Mouse (Mus musculus): ENCODE results near the gene Gpn3. TPM values are rescaled to one million over a fixed set of nuclear protein-coding genes. Genes with fewer than 3 reads are reported as not detected.

The Gpn3 gene
- polyA plus RNA-seq, 1 experiment from 2014 or later = 42.7 TPM

- Histone ChIP-seq H3K4me2 (ENCODE audit: low read length) (peak overlapping the region; percentile 97), H3K36me3 (ENCODE audit: control insufficient read depth, insufficient read depth, low read length) (no peaks in the 10 kb centered on the region), H3K9me3 (replicated peaks; ENCODE audit: control insufficient read depth, low read length, poor library complexity, severe bottlenecking) (no peaks in the 10 kb centered on the region), H3K27me3 (ENCODE audit: control insufficient read depth, insufficient read depth, low read depth, low read length) (no peaks in the 10 kb centered on the region), H3K27ac (ENCODE audit: low read length) (peak overlapping the region; percentile 98), H3K9ac (ENCODE audit: low read depth, low read length) (peak overlapping the region; percentile 95), H3K4me3 (ENCODE audit: low read depth, low read length) (peak overlapping the region; percentile 99), H3K4me1 (ENCODE audit: control insufficient read depth, insufficient read depth, low read length) (peaks cover 19% of the 10 kb centered on the region)
- peak; percentile 93 for ATAC-seq
- WGBS = under 1% methylated on average over 72 of the region's 73 CpGs
These were observed 50.6 kb downstream of the Gpn3 start for GRCm38 (mm10) chr5:122422071-122422964.

DNA sequence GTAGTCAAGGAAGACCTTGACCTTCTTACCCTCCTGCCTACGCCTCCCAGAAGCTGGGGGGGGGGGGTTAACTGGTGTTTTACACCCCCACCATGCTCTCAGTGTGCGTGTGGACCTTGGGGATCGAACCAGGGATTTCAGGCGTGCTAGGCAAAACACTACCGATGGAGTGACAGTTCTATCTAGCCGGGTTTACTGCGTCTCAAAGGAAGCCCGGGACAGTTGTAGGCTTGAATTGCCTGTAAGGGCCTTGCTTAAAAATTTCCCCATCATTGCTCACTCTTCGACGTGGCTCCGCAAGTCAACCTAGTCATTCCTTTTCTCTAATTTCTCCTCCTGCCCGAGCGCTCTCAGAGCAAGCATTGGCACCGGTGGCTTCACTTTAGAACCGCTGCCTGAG, 51.4 kb downstream of the Gpn3 start:
- peaks cover 2% of the 10 kb centered on the region for H3K36me3 ChIP-seq (ENCODE audit: control insufficient read depth, insufficient read depth, low read length)
- ATAC-seq = no peak
- no peaks in the 10 kb centered on the region for H3K9me3 ChIP-seq (replicated peaks; ENCODE audit: control insufficient read depth, low read length, poor library complexity, severe bottlenecking)
- 32% methylated on average over 15 of the region's 15 CpGs for WGBS
- peak overlapping the region; percentile 95 for H3K9ac ChIP-seq (ENCODE audit: low read depth, low read length)
- peaks cover 19% of the 10 kb centered on the region for H3K4me1 ChIP-seq (ENCODE audit: control insufficient read depth, insufficient read depth, low read length)
- peak overlapping the region; percentile 99 for H3K4me3 ChIP-seq (ENCODE audit: low read depth, low read length)
- no peaks in the 10 kb centered on the region for H3K27me3 ChIP-seq (ENCODE audit: control insufficient read depth, insufficient read depth, low read depth, low read length)
- H3K27ac ChIP-seq (ENCODE audit: low read length) = no peak overlapping the region
- peak overlapping the region; percentile 97 for H3K4me2 ChIP-seq (ENCODE audit: low read length)

DNA sequence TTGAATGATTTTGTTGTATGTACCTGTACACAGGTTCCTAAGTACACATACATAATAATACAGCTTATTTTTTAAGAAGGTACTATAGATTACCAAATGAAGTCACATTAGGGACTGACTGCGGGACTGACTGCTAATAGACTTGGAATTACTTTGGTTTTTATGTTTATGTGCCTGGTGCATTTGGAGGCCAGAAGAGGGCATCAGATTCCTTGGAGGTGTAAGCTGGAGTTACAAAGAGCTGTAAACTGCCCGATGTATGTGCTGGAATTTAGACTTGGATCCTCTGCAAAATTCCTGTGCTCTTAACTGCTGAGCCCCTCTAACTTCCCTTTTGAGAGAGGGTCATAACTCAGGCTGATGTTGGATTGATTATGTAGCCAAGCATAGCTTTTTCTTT, 53.9 kb downstream of the Gpn3 start:
- H3K4me2 ChIP-seq (ENCODE audit: low read length) = no peak overlapping the region
- peaks cover 18% of the 10 kb centered on the region for H3K36me3 ChIP-seq (ENCODE audit: control insufficient read depth, insufficient read depth, low read length)
- no peaks in the 10 kb centered on the region for H3K9me3 ChIP-seq (replicated peaks; ENCODE audit: control insufficient read depth, low read length, poor library complexity, severe bottlenecking)
- H3K4me3 ChIP-seq (ENCODE audit: low read depth, low read length) = no peak overlapping the region
- 92% methylated on average over 2 of the region's 2 CpGs for WGBS
- H3K9ac ChIP-seq (ENCODE audit: low read depth, low read length) = no peak overlapping the region
- no peak overlapping the region for H3K27ac ChIP-seq (ENCODE audit: low read length)
- no peak for ATAC-seq
- no peaks in the 10 kb centered on the region for H3K27me3 ChIP-seq (ENCODE audit: control insufficient read depth, insufficient read depth, low read depth, low read length)
- peaks cover 19% of the 10 kb centered on the region for H3K4me1 ChIP-seq (ENCODE audit: control insufficient read depth, insufficient read depth, low read length)

DNA sequence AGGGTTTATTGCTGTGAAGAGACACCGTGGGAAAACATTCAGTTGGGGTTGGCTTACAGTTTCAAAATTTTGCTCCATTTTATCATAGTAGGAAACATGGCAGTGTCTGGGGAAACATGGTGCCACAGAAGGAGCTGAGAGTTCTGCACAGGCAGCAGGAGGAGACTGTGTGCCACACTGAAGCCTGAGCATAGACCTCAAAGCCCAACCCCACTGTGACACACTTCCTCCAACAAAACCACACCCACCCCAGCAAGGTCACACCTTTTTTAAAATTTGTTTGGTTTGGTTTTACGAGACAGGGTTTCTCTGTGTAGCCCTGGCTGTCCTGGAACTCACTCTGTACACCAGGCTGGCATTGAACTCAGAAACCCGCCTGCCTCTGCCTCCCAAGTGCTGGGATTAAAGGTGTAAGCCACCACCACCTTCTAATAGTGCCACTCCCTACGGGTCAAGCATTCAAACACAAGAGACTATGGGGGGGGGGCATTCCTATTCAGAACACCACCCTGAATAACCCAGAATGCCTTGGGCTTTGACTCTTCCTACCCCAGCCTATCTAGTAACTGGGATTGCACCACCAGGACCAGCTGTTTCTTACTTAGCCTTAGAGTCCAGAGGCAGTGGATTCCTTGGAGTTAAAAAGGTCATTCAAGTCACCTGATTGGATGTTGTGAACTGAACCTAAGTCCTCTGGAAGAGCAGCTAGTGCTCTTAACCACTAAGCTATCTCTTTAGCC, 58.5 kb downstream of the Gpn3 start:
- no peaks in the 10 kb centered on the region for H3K9me3 ChIP-seq (replicated peaks; ENCODE audit: control insufficient read depth, low read length, poor library complexity, severe bottlenecking)
- no peaks in the 10 kb centered on the region for H3K27me3 ChIP-seq (ENCODE audit: control insufficient read depth, insufficient read depth, low read depth, low read length)
- no peak overlapping the region for H3K27ac ChIP-seq (ENCODE audit: low read length)
- WGBS = 92% methylated on average over 4 of the region's 4 CpGs
- ATAC-seq = no peak
- no peak overlapping the region for H3K4me2 ChIP-seq (ENCODE audit: low read length)
- no peaks in the 10 kb centered on the region for H3K4me1 ChIP-seq (ENCODE audit: control insufficient read depth, insufficient read depth, low read length)
- peaks cover 36% of the 10 kb centered on the region for H3K36me3 ChIP-seq (ENCODE audit: control insufficient read depth, insufficient read depth, low read length)
- no peak overlapping the region for H3K4me3 ChIP-seq (ENCODE audit: low read depth, low read length)
- no peak overlapping the region for H3K9ac ChIP-seq (ENCODE audit: low read depth, low read length)

- WGBS = 95% methylated on average over 8 of the region's 8 CpGs
- no peak for ATAC-seq
- H3K36me3 ChIP-seq (ENCODE audit: control insufficient read depth, insufficient read depth, low read length) = peaks cover 40% of the 10 kb centered on the region
These were observed 59.5 kb downstream of the Gpn3 start for GRCm38 (mm10) chr5:122431221-122431620.

More at GRCm38 (mm10) chr5:122431221-122431620, 59.5 kb downstream of the Gpn3 start:
- Histone ChIP-seq H3K27me3 (ENCODE audit: control insufficient read depth, insufficient read depth, low read depth, low read length) (no peaks in the 10 kb centered on the region), H3K9ac (ENCODE audit: low read depth, low read length) (no peak overlapping the region), H3K4me2 (ENCODE audit: low read length) (no peak overlapping the region), H3K27ac (ENCODE audit: low read length) (no peak overlapping the region), H3K9me3 (replicated peaks; ENCODE audit: control insufficient read depth, low read length, poor library complexity, severe bottlenecking) (no peaks in the 10 kb centered on the region), H3K4me3 (ENCODE audit: low read depth, low read length) (no peak overlapping the region), H3K4me1 (ENCODE audit: control insufficient read depth, insufficient read depth, low read length) (no peaks in the 10 kb centered on the region)

Other genes starting within 250 kb of the Gpn3 start
- 0.24 and 0.25 TPM in 2 replicates for gene Ccdc63, start 231.1 kb upstream of the Gpn3 start, polyA plus RNA-seq (2015; fragmentation: Nextera tagmentation; extraction: Ambion mirVana)
- 188 and 193 TPM in 2 replicates for gene Ppp1cc, start 213.6 kb upstream of the Gpn3 start, polyA plus RNA-seq (2015; fragmentation: Nextera tagmentation; extraction: Ambion mirVana)
- gene Hvcn1, start 165.1 kb upstream of the Gpn3 start, polyA plus RNA-seq (2015; fragmentation: Nextera tagmentation; extraction: Ambion mirVana) = 1.7 and 1.8 TPM in 2 replicates
- gene Tctn1, start 107.4 kb upstream of the Gpn3 start, polyA plus RNA-seq (2015; fragmentation: Nextera tagmentation; extraction: Ambion mirVana) = 5.4 and 7.3 TPM in 2 replicates
- 7.1 and 7.6 TPM in 2 replicates for gene Pptc7, start 87.5 kb upstream of the Gpn3 start, polyA plus RNA-seq (2015; fragmentation: Nextera tagmentation; extraction: Ambion mirVana)
- gene Rad9b, start 17.6 kb upstream of the Gpn3 start, polyA plus RNA-seq (2015; fragmentation: Nextera tagmentation; extraction: Ambion mirVana) = 23.9 and 28.9 TPM in 2 replicates
- 320 and 347 TPM in 2 replicates for gene Vps29, start 17.5 kb upstream of the Gpn3 start, polyA plus RNA-seq (2015; fragmentation: Nextera tagmentation; extraction: Ambion mirVana)
- gene Fam216a, start 488 bp downstream of the Gpn3 start, polyA plus RNA-seq (2015; fragmentation: Nextera tagmentation; extraction: Ambion mirVana) = 135 and 139 TPM in 2 replicates
- 168 and 172 TPM in 2 replicates for gene Arpc3, start 20.0 kb downstream of the Gpn3 start, polyA plus RNA-seq (2015; fragmentation: Nextera tagmentation; extraction: Ambion mirVana)
- gene Anapc7, start 49.8 kb downstream of the Gpn3 start, polyA plus RNA-seq (2015; fragmentation: Nextera tagmentation; extraction: Ambion mirVana) = 44.3 and 45.9 TPM in 2 replicates
- gene Atp2a2, start 130.3 kb downstream of the Gpn3 start, polyA plus RNA-seq (2015; fragmentation: Nextera tagmentation; extraction: Ambion mirVana) = 44.4 and 45.6 TPM in 2 replicates
- 71.6 and 86.7 TPM in 2 replicates for gene Ift81, start 242.6 kb downstream of the Gpn3 start, polyA plus RNA-seq (2015; fragmentation: Nextera tagmentation; extraction: Ambion mirVana)

All from midbrain, embryonic 16.5 days (tissue).